Mouse (Mus musculus) gastrocnemius, adult 8-10 months (tissue): Measurements from ENCODE around the gene Gm28048. TPM values are rescaled to one million over a fixed set of nuclear protein-coding genes. Genes with fewer than 3 reads are reported as not detected.

ENCODE experiments used
- DNase-seq, 2 experiments: peaks; one replicate each; pipeline ENCODE4 v3.0.0; 2022; ENCODE audit warnings: low spot score in 2 of 2
- total RNA-seq, 4 experiments: library from RNA; stranded (reverse); gene quantifications; 2 replicates each; pipeline ENCODE4 v1.2.4; 2022

Gene Gm28048
- total RNA-seq: 1 to 10 TPM in 3 of 4 experiments, under 1 TPM in 1; 0.92 to 2.0 (median 1.4) TPM

DNA sequence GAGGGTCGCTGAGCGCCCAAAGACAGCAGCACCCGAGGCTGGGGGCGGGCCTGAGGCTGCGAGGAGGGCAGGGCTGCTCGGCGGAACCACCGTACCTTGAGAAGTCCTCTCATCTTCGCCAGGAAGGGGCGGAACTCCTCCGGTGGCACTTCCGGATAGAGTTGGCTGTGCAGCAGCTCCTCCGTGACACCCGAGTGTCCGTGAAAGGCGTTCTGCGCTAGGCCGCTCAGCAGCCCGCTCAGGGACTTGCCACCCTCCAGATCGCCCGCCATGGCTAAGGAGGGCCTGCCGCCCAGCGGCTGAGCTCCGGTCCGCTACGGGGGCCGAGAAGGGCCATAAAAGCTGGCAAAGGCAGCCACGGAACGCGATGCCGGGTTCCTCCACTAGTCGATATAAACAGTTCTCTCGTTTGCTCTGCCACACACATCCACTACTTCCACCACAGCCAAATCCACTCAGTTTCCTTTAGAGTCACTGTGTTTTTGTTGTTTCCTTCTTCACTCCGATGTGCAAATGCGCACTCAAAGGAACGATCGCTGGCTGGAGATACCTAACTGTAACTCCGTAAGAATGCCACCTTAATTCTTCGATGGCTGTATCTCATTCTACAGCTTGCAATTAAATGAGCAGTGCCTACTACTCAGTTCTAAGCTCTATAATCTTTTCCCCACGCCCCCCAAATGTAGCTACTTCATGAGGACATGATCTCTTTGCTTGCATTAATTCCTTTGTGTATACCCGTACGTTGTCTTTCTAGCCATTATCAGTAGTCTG is at the start of gene Gm28048, which contains the start of gene Commd1:
Gm28048 (minus strand) TSS at position 107 of the 774 bp plus-strand sequence.
Commd1 (minus strand) TSS at position 399 of the 774 bp plus-strand sequence.
- DNase-seq: peak; percentile 92 to 93

- DNase-seq: no peak
Measured at GRCm38 (mm10) chr11:23029399-23029798, 47.5 kb upstream of the Gm28048 start.

GRCm38 (mm10) chr11:23028957-23029356 is 47.1 kb upstream of the Gm28048 start:
- DNase-seq: no peak

DNA sequence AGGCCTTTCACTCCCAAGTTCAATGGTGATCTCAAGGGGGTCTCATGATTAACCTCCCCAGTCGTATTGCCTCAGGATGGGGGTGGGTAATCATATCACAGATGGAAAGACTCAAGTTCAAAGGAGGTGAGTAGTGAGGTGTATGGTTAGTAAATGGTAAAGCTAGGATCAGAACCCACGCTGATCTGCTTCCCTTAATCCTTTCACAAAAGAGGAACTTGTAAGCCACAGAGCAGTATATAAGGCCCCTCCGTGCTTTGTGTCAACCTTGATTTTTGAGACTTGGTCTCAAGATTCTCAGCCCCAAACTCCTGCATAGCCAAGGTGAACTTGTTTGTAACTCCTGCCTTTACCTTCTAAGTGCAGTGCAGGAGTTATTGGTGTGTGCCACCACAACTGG is 42.3 kb upstream of the Gm28048 start:
- no peak for DNase-seq

DNA sequence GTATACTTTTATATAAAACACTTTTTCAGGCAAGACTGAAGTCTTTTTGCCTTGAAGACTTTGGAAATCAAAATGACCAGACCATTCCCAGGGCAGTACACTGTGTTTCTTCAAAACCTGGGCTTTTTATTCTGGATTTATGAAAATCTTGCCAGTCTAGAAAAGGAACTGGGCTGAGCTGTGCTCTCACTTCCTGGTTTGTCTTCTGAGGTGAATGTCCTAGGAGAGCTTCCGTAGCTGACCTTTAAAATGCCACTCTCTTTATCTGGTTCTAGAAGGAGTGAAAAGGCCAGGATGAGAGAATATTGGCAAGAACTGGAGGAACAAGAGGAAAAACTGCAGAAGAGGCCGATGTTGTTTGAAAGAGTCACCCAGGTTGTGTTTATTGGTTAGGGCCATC is 41.3 kb upstream of the Gm28048 start:
- DNase-seq: no peak

DNA sequence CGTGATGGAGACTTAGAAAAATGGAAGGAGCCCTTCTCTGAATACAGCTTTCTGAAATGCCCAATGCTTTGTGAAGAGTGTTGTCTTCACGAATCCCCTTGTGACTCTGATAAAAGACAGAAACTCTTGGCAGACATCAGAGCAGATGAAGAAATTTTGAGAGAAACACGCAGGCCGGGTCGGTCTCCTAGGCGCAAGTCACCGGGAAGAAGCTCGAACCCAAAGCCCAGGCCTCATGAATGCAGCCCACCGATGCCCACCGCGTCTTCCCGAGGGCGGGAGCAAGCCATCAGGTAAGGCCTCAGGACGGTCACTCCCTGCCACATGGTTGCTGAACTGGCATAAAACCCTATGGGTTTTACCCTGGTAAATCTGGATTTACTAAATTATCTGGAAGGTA is 39.0 kb upstream of the Gm28048 start:
- no peak for DNase-seq

GRCm38 (mm10) chr11:23020116-23020770 is 38.4 kb upstream of the Gm28048 start:
- no peak for DNase-seq

- no peak for DNase-seq
Measured at GRCm38 (mm10) chr11:23017943-23018342, 36.1 kb upstream of the Gm28048 start.

- no peak for DNase-seq
Measured at GRCm38 (mm10) chr11:23014996-23015395, 33.1 kb upstream of the Gm28048 start.

GRCm38 (mm10) chr11:23013580-23014294 is 31.8 kb upstream of the Gm28048 start:
- DNase-seq: no peak

DNA sequence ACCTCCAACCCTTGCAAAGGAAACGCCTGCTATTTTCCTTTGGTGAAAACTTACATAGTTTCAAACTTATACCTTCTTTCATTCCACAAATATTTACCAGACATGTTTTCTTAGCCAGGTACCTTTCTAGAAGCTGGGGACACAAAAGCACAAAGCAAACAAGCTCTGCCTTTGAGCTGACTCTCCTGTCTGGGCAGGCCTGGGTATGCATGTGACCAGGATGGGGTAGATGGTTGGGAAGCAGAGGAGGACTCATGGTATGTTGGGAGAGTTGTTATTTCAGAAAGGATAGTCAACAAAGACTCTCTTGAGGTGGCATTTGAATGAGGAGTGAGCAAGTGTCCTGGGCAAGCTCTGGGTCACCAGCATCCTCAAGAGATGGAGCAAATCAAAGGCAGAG is 31.2 kb upstream of the Gm28048 start:
- DNase-seq: no peak

DNA sequence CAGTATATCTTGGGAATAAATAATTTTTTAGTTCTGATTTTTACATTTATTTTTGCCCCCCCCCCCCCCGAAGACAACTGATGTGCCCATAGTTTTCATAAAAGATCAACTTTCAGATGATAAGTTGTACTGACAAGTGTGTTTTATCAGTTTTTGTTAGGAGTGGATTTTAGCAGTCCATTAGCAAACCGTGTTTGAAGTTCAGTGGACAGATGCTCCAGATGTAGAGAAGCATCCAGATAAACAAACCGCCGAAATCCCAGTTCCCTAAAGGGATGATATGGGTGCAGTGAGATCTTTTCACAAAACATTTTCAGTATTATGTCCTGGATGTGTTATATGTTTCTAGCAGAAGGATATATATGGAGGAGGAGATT is 26.9 kb upstream of the Gm28048 start:
- no peak for DNase-seq

DNA sequence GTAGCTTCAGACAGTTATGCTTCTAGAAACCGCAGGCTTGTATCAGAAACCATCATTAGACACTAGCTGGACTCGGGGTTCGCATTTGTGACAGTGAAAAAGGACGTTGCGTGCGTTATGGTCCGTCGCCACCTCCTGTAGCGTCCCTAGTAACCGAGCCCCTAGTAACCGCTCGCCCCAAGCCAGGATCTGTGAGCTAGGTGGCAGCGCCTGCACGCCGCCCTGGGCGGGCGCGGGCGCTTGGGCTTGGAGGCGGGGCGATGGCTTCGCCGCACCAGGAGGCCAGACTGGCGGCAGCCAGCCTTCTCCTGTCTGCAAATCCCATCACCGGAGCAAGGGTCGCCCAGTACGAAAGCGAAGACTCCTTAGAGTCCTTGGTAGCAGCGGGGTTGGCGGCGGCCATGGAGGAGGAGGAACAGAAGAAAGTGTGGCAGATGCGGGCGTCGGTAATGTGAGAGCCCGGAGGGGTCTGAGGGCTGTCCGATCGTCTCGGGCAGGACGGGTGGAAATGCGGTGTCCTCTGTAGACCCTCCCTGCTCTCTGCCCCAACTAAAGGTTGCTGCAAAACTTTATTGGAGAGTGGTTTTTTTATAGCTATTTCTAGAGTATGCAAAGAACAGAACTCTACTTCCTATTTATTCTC is 26.4 kb upstream of the Gm28048 start:
- peak; percentile 54 to 77 for DNase-seq

DNA sequence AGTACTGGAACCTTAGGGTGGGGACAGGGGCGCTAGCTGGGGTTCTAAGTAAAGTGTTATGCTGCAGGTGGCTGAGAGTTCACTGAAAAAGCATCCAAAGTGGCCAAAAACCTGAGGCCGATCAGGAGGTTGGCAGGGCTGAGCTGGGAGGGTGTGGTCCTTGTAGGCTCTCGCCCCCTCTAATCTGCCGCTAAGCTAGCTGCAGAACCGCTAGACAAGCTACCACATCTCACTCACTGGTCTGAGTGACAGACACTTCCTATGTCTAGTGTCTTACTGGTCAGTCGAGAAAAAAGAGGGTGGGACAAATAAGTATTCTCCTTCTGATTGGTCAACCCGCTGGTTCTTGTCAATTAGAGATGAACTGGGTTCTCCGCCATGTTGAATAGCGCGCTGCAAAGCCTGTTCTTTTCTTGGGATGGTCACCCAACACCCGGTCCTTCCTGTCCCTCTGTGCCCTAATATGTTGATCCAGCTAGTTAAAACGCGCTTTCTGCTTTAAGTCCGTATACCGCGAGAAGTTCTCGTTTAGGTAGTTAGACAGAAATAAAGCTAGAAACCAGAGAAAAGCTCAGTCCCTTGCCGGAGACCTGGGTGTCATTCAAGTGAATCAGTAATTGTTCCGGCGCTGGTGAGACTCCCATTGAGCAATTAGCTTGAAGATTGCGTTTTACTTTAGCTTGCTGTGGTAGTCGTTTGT is 25.7 kb upstream of the Gm28048 start, which contains the start of gene Fam161a:
Fam161a (plus strand) TSS at position 51 of the 700 bp plus-strand sequence.
- peak; percentile 47 to 69 for DNase-seq

DNA sequence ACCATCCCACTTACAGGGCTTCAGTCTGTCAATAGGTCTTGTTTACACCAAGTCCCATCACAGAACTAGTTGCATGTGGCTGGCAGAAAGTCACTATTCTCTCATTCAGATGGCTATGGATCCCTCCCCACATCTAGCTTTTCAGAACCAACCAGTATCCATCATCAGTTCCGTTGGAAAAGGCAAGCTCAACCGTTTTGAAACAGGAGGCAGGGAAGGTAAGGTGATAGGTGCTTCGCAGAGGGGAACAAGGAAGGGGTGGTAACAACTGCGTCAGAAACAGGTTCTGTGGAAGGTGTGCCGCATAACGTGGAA is 25.2 kb upstream of the Gm28048 start:
- no peak for DNase-seq

- no peak for DNase-seq
Measured at GRCm38 (mm10) chr11:23005276-23005675, 23.4 kb upstream of the Gm28048 start.

DNA sequence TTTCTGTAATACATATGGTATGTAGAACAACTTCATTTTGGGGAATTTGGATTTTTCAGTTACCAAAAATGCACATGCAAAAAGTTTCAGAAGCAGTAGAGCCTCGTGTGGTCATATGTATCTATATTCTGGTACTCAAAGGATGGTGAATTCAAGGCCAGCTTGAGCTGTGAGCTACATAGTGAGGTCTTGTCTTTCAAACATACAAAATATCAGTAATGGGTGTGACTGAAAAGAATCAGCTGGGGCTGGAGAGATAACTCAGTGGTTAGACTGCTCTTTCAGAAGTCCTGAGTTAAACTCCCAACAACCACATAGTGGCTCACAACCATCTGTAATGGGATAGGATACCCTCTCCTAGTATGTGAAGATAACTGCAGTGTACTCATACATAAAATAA is 16.4 kb upstream of the Gm28048 start:
- DNase-seq: no peak

GRCm38 (mm10) chr11:22995461-22995860 is 13.6 kb upstream of the Gm28048 start:
- DNase-seq: no peak

DNA sequence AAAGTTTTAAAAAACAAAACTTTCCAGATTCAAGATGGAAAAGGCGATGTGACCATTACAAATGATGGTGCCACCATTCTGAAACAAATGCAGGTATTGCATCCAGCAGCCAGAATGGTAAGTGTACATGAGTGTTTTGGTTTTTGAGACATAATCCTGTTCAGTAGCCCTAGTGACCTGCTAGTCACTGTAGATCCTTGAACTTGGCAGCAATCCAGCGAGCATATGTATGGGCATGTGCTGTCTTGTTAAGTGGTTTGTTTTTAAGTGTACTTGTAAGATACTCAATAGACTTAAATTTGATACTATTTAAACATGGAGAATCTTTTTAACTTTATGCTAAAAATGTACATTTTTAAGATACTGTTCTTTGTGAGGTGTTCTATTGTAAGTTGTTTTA is 12.4 kb upstream of the Gm28048 start:
- DNase-seq: no peak

GRCm38 (mm10) chr11:22991218-22991835 is 9.4 kb upstream of the Gm28048 start:
- no peak for DNase-seq
